Mouse (Mus musculus): Measurements from ENCODE around the gene Fxn. TPM values are rescaled to one million over a fixed set of nuclear protein-coding genes. Genes with fewer than 3 reads are reported as not detected.

The Fxn gene
- total and polyA plus RNA-seq, 3 experiments = 23.8 to 116 (median 54.0) TPM

- Histone ChIP-seq H3K36me3 (replicated peaks) (peaks cover 63% of the 10 kb centered on the region), H3K4me3 (ENCODE audit: low read depth, low read length) (no peak overlapping the region), H3K27me3 (ENCODE audit: insufficient read depth, low read length) (no peaks in the 10 kb centered on the region), H3K4me1 (ENCODE audit: insufficient read depth, low read depth, low read length) (peaks cover 10% of the 10 kb centered on the region), H3K9me3 (replicated peaks) (no peaks in the 10 kb centered on the region)
- ATAC-seq (ENCODE audit: extremely low read depth, insufficient number of reproducible peaks, low FRiP score, poor library complexity, severe bottlenecking) = no peak
- DNase-seq (ENCODE audit: low spot score) = no peak
- TF ChIP-seq TAL1 (conservative IDR thresholded peaks at IDR 0.05; ENCODE audit: low read depth, low read length) (no peak), GATA2 (IDR thresholded peaks at IDR 0.05; ENCODE audit: borderline replicate concordance, low read depth, low read length) (no peak), CTCF (IDR thresholded peaks at IDR 0.05; ENCODE audit: low read depth, low read length) (no peak), GATA1 (IDR thresholded peaks at IDR 0.05; ENCODE audit: borderline replicate concordance, low read length) (no peak)
Measured at GRCm38 (mm10) chr19:24314676-24315075, 34.3 kb upstream of the Fxn start.

GRCm38 (mm10) chr19:24312556-24313342 is 32.3 kb upstream of the Fxn start:
- H3K4me1 ChIP-seq (ENCODE audit: insufficient read depth, low read depth, low read length) = peaks cover 10% of the 10 kb centered on the region
- H3K9me3 ChIP-seq (replicated peaks) = no peaks in the 10 kb centered on the region
- ATAC-seq (ENCODE audit: extremely low read depth, insufficient number of reproducible peaks, low FRiP score, poor library complexity, severe bottlenecking) (no peak), DNase-seq (ENCODE audit: low spot score) (no peak)
- H3K4me3 ChIP-seq (ENCODE audit: low read depth, low read length) = no peak overlapping the region
- peaks cover 72% of the 10 kb centered on the region for H3K36me3 ChIP-seq (replicated peaks)
- no peak for TF ChIP-seq POLR2AphosphoS5 (IDR thresholded peaks at IDR 0.05; ENCODE audit: insufficient replicate concordance, low read depth, low read length)
- TF ChIP-seq CTCF (IDR thresholded peaks at IDR 0.05; ENCODE audit: low read depth, low read length) = no peak
- TF ChIP-seq GATA2 (IDR thresholded peaks at IDR 0.05; ENCODE audit: borderline replicate concordance, low read depth, low read length) = no peak
- no peak for TF ChIP-seq TAL1 (conservative IDR thresholded peaks at IDR 0.05; ENCODE audit: low read depth, low read length)
- TF ChIP-seq GATA1 (IDR thresholded peaks at IDR 0.05; ENCODE audit: borderline replicate concordance, low read length) = no peak
- H3K27me3 ChIP-seq (ENCODE audit: insufficient read depth, low read length) = no peaks in the 10 kb centered on the region

- ATAC-seq (ENCODE audit: extremely low read depth, insufficient number of reproducible peaks, low FRiP score, poor library complexity, severe bottlenecking) (no peak), DNase-seq (ENCODE audit: low spot score) (no peak)
- Histone ChIP-seq H3K36me3 (replicated peaks) (peaks cover 72% of the 10 kb centered on the region), H3K4me3 (ENCODE audit: low read depth, low read length) (no peak overlapping the region), H3K9me3 (replicated peaks) (no peaks in the 10 kb centered on the region), H3K27me3 (ENCODE audit: insufficient read depth, low read length) (no peaks in the 10 kb centered on the region), H3K4me1 (ENCODE audit: insufficient read depth, low read depth, low read length) (peaks cover 10% of the 10 kb centered on the region)
- TF ChIP-seq GATA2 (IDR thresholded peaks at IDR 0.05; ENCODE audit: borderline replicate concordance, low read depth, low read length) = no peak
- TF ChIP-seq GATA1 (IDR thresholded peaks at IDR 0.05; ENCODE audit: borderline replicate concordance, low read length) = no peak
- no peak for TF ChIP-seq POLR2AphosphoS5 (IDR thresholded peaks at IDR 0.05; ENCODE audit: insufficient replicate concordance, low read depth, low read length)
- TF ChIP-seq TAL1 (conservative IDR thresholded peaks at IDR 0.05; ENCODE audit: low read depth, low read length) = no peak
- no peak for TF ChIP-seq CTCF (IDR thresholded peaks at IDR 0.05; ENCODE audit: low read depth, low read length)
Measured at GRCm38 (mm10) chr19:24312046-24312445, 31.6 kb upstream of the Fxn start.

DNA sequence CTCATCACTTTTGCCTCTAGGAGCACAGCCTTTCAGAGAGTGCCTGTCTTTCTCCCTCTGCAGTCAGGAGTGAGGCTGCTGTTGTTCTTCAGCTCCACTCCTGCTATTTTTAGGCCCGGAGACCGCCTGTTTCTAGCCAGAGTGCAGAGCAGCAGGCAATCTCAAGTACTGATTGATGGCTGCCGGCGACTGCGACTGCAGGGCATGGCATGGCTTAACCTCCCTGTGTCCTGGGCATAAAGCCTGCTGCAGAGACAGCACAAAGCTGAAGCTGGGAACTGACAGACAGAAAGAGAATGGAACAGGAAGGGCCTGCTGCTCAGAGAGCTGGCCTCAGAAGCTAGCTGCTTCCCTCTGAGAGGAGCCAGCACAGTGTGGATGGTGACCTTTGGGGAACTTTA is 27.9 kb upstream of the Fxn start:
- DNase-seq (ENCODE audit: low spot score) (no peak), ATAC-seq (ENCODE audit: extremely low read depth, insufficient number of reproducible peaks, low FRiP score, poor library complexity, severe bottlenecking) (no peak)
- peaks cover 77% of the 10 kb centered on the region for H3K36me3 ChIP-seq (replicated peaks)
- H3K4me1 ChIP-seq (ENCODE audit: insufficient read depth, low read depth, low read length) = peaks cover 5% of the 10 kb centered on the region; the same call in 1 of the 2 replicates
- H3K9me3 ChIP-seq (replicated peaks) = no peaks in the 10 kb centered on the region
- H3K27me3 ChIP-seq (ENCODE audit: insufficient read depth, low read length) = no peaks in the 10 kb centered on the region
- H3K4me3 ChIP-seq (ENCODE audit: low read depth, low read length) = no peak overlapping the region
- TF ChIP-seq GATA1 (IDR thresholded peaks at IDR 0.05; ENCODE audit: borderline replicate concordance, low read length) (no peak), GATA2 (IDR thresholded peaks at IDR 0.05; ENCODE audit: borderline replicate concordance, low read depth, low read length) (no peak), TAL1 (conservative IDR thresholded peaks at IDR 0.05; ENCODE audit: low read depth, low read length) (no peak)

DNA sequence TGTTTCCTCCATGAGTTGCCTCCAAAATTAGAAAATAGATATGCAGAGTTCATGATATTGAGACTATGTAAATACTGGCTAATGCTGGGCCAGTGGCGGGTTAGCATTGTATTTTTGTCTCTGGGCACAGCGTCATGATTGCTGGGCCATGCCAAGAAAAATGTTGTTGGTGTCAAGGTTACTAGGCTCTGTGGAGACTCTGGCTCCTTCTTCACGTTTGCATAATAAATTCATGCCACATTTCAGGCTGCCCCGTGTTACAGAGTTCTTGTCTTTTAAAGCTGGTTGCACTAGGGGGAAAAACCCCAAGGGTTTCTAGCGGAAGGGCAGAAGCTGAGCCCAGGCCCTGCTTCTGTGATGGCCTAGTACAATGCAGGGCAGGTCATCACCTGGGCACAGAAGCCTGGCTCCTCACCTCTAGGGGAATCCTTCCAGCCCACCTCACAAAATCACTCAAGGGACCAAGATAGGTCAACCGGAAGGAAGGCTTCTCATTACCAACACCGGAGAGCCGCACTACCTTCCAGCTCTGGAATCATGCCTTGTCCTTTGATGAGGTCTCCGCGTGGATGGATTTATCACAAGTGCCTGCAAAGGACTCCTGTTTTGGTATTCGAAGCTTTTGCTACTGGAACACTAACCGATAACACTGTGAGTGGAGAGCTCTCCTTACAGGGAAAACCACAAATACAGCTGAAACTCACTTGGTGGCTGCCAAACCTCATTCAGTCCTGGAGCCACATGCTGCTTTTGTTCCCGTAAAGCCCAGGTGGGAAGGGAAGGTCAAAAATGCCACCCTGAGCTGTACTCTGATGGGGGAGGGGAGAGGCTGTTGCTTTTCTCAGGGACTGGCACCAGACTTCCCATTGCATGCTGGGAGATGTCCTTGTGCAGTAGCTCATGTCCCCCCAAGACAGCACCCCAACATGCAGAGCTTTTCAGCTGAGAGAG is 27.1 kb upstream of the Fxn start:
- H3K9me3 ChIP-seq (replicated peaks) = no peaks in the 10 kb centered on the region
- DNase-seq (ENCODE audit: low spot score) = no peak
- no peak for TF ChIP-seq TAL1 (conservative IDR thresholded peaks at IDR 0.05; ENCODE audit: low read depth, low read length)
- no peak for TF ChIP-seq GATA2 (IDR thresholded peaks at IDR 0.05; ENCODE audit: borderline replicate concordance, low read depth, low read length)
- TF ChIP-seq POLR2AphosphoS5 (IDR thresholded peaks at IDR 0.05; ENCODE audit: insufficient replicate concordance, low read depth, low read length) = no peak
- no peak for TF ChIP-seq GATA1 (IDR thresholded peaks at IDR 0.05; ENCODE audit: borderline replicate concordance, low read length)
- no peak for TF ChIP-seq CTCF (IDR thresholded peaks at IDR 0.05; ENCODE audit: low read depth, low read length)
- no peak overlapping the region for H3K4me3 ChIP-seq (ENCODE audit: low read depth, low read length)
- ATAC-seq (ENCODE audit: extremely low read depth, insufficient number of reproducible peaks, low FRiP score, poor library complexity, severe bottlenecking) = no peak
- peaks cover 79% of the 10 kb centered on the region for H3K36me3 ChIP-seq (replicated peaks)
- no peaks in the 10 kb centered on the region for H3K27me3 ChIP-seq (ENCODE audit: insufficient read depth, low read length)
- no peaks in the 10 kb centered on the region for H3K4me1 ChIP-seq (ENCODE audit: insufficient read depth, low read depth, low read length)

GRCm38 (mm10) chr19:24306351-24306750 is 25.9 kb upstream of the Fxn start:
- peaks cover 5% of the 10 kb centered on the region; the same call in 1 of the 2 replicates for H3K4me1 ChIP-seq (ENCODE audit: insufficient read depth, low read depth, low read length)
- H3K27me3 ChIP-seq (ENCODE audit: insufficient read depth, low read length) = no peaks in the 10 kb centered on the region
- no peaks in the 10 kb centered on the region for H3K9me3 ChIP-seq (replicated peaks)
- H3K4me3 ChIP-seq (ENCODE audit: low read depth, low read length) = no peak overlapping the region
- peaks cover 80% of the 10 kb centered on the region for H3K36me3 ChIP-seq (replicated peaks)
- DNase-seq (ENCODE audit: low spot score) (no peak), ATAC-seq (ENCODE audit: extremely low read depth, insufficient number of reproducible peaks, low FRiP score, poor library complexity, severe bottlenecking) (no peak)
- TF ChIP-seq GATA2 (IDR thresholded peaks at IDR 0.05; ENCODE audit: borderline replicate concordance, low read depth, low read length) = no peak
- no peak for TF ChIP-seq TAL1 (conservative IDR thresholded peaks at IDR 0.05; ENCODE audit: low read depth, low read length)
- no peak for TF ChIP-seq POLR2AphosphoS5 (IDR thresholded peaks at IDR 0.05; ENCODE audit: insufficient replicate concordance, low read depth, low read length)
- TF ChIP-seq CTCF (IDR thresholded peaks at IDR 0.05; ENCODE audit: low read depth, low read length) = no peak
- no peak for TF ChIP-seq GATA1 (IDR thresholded peaks at IDR 0.05; ENCODE audit: borderline replicate concordance, low read length)

Data from G1E (cell line).